Mouse (Mus musculus) lung, embryonic 16.5 days (tissue): ENCODE results near the gene Slpi. TPM values are rescaled to one million over a fixed set of nuclear protein-coding genes. Genes with fewer than 3 reads are reported as not detected.

Source experiments
- microRNA-seq: library from miRNA; unstranded; fragments of <30 nt; microRNA quantifications from one replicate; pipeline ENCODE4, GENCODE M21; 2016
- polyA plus RNA-seq: library from polyadenylated mRNA; unstranded; fragments of >200 nt; fragmentation: Nextera tagmentation; extraction: Ambion mirVana; gene quantifications from 2 replicates; pipeline ENCODE4 v1.2.1, GENCODE M21; 2015

The Slpi gene
- polyA plus RNA-seq, 1 experiment from 2014 or later, result 1.8 TPM

Small RNA genes lying within 50 kb of the gene (microRNA-seq; reads per million reads assigned to microRNA genes)
- gene Mir7678, result not detected

Other genes with a start within 250 kb of the Slpi start
- not detected in 2 replicates for gene Kcns1, start 218.0 kb downstream of the Slpi start, polyA plus RNA-seq
- gene Wfdc5, start 206.4 kb downstream of the Slpi start, polyA plus RNA-seq, result 0.16 TPM in 1 of 2 replicates, not detected in the other
- gene Wfdc12, start 198.5 kb downstream of the Slpi start, polyA plus RNA-seq, result 0.34 TPM in 1 of 2 replicates, not detected in the other
- not detected in 2 replicates for gene Wfdc15a, start 189.0 kb downstream of the Slpi start, polyA plus RNA-seq
- 1.1 TPM in 1 of 2 replicates, not detected in the other for gene Wfdc15b, start 167.4 kb downstream of the Slpi start, polyA plus RNA-seq
- gene Svs2, start 150.6 kb downstream of the Slpi start, polyA plus RNA-seq, result not detected in 2 replicates
- not detected in 2 replicates for gene Svs3b, start 132.5 kb downstream of the Slpi start, polyA plus RNA-seq
- gene Svs4, start 110.6 kb downstream of the Slpi start, polyA plus RNA-seq, result not detected in 2 replicates
- not detected in 2 replicates for gene Svs3a, start 99.8 kb downstream of the Slpi start, polyA plus RNA-seq
- gene Svs6, start 72.3 kb downstream of the Slpi start, polyA plus RNA-seq, result not detected in 2 replicates
- not detected in 2 replicates for gene Svs5, start 56.4 kb downstream of the Slpi start, polyA plus RNA-seq
- gene Rbpjl, start 14.0 kb upstream of the Slpi start, polyA plus RNA-seq, result 16.8 and 21.9 TPM in 2 replicates
- gene Matn4, start 16.1 kb upstream of the Slpi start, polyA plus RNA-seq, result 46.8 and 54.9 TPM in 2 replicates
- 226 and 247 TPM in 2 replicates for gene Sdc4, start 54.8 kb upstream of the Slpi start, polyA plus RNA-seq
- 59.9 and 62.3 TPM in 2 replicates for gene Sys1, start 67.9 kb upstream of the Slpi start, polyA plus RNA-seq
- 7.9 and 15.2 TPM in 2 replicates for gene Gm20458, start 71.9 kb upstream of the Slpi start, polyA plus RNA-seq
- gene Trp53tg5, start 84.6 kb upstream of the Slpi start, polyA plus RNA-seq, result not detected in 2 replicates
- 13.0 and 23.4 TPM in 2 replicates for gene Dbndd2, start 97.0 kb upstream of the Slpi start, polyA plus RNA-seq
- 62.0 and 63.2 TPM in 2 replicates for gene Pigt, start 108.4 kb upstream of the Slpi start, polyA plus RNA-seq
- 486 and 558 TPM in 2 replicates for gene Wfdc2, start 173.3 kb upstream of the Slpi start, polyA plus RNA-seq
- not detected in 2 replicates for gene Spint3, start 184.4 kb upstream of the Slpi start, polyA plus RNA-seq
- 0.92 and 1.4 TPM in 2 replicates for gene Wfdc6a, start 196.4 kb upstream of the Slpi start, polyA plus RNA-seq
- not detected in 2 replicates for gene Eppin, start 204.5 kb upstream of the Slpi start, polyA plus RNA-seq
- gene Wfdc6b, start 224.4 kb upstream of the Slpi start, polyA plus RNA-seq, result not detected in 2 replicates
- not detected in 2 replicates for gene Wfdc8, start 224.5 kb upstream of the Slpi start, polyA plus RNA-seq
- not detected in 2 replicates for gene Wfdc16, start 249.7 kb upstream of the Slpi start, polyA plus RNA-seq